Mouse (Mus musculus) layer of hippocampus, postnatal 36 days (tissue): Measurements from ENCODE around the gene Gm10721. TPM values are rescaled to one million over a fixed set of nuclear protein-coding genes. Genes with fewer than 3 reads are reported as not detected.
A peak's percentile ranks its signal among the peaks of the same experiment; 100 is the strongest.
"Not testable (repeated sequence)": the region's sequence is repeated elsewhere in the genome, so short reads cannot be mapped to it uniquely, and the experiment has no call there.

Experiments
- DNase-seq, 2 experiments: peaks; one replicate each; pipeline ENCODE4 v3.0.0; 2022
- total RNA-seq, 2 experiments: library from RNA; stranded (reverse); gene quantifications; 2 replicates each; pipeline ENCODE4 v1.2.3; 2021

Gm10721 gene
- not detected for total RNA-seq

- not testable (repeated sequence) for DNase-seq
Measured at GRCm38 (mm10) chr9:3012733-3013279, at the start of gene Gm10721. Gene Gm10721, plus strand, starts transcription at chr9:3013140.

- peak; percentile 5 to 15 for DNase-seq
Measured at GRCm38 (mm10) chr9:3000445-3000972, 12.4 kb upstream of the Gm10721 start, which contains the start of gene Gm10722. Gene Gm10722, plus strand, starts transcription at chr9:3000922.

- peak; percentile 4 to 16 for DNase-seq
Measured at GRCm38 (mm10) chr9:3001006-3001405, 11.9 kb upstream of the Gm10721 start.

- DNase-seq = peak; percentile 94 to 99
Measured at GRCm38 (mm10) chr9:3001948-3002659, 10.8 kb upstream of the Gm10721 start.

- not testable (repeated sequence) for DNase-seq
Measured at GRCm38 (mm10) chr9:3002794-3003396, 10.0 kb upstream of the Gm10721 start, which contains the start of gene Gm11168. Gene Gm11168, plus strand, starts transcription at chr9:3003346.

GRCm38 (mm10) chr9:3006179-3006578 is 6.8 kb upstream of the Gm10721 start:
- DNase-seq = not testable (repeated sequence)

GRCm38 (mm10) chr9:3006636-3007035 is 6.3 kb upstream of the Gm10721 start:
- DNase-seq = peak; percentile 95 to 100

- DNase-seq = not testable (repeated sequence)
Measured at GRCm38 (mm10) chr9:3007272-3007671, 5.7 kb upstream of the Gm10721 start.

GRCm38 (mm10) chr9:3009331-3009730 is 3.6 kb upstream of the Gm10721 start:
- not testable (repeated sequence) for DNase-seq

GRCm38 (mm10) chr9:3012054-3012621 is 802 bp upstream of the Gm10721 start:
- DNase-seq = not testable (repeated sequence)

- not testable (repeated sequence) for DNase-seq
Measured at GRCm38 (mm10) chr9:3015354-3015753, 2.4 kb downstream of the Gm10721 start, which contains the start of gene Gm10720. Gene Gm10720, plus strand, starts transcription at chr9:3015654.

- not testable (repeated sequence) for DNase-seq
Measured at GRCm38 (mm10) chr9:3015896-3016295, 3.0 kb downstream of the Gm10721 start.

- not testable (repeated sequence) for DNase-seq
Measured at GRCm38 (mm10) chr9:3017108-3017507, 4.2 kb downstream of the Gm10721 start, which contains the start of gene Gm10719. Gene Gm10719, plus strand, starts transcription at chr9:3017408.

- peak; percentile 66 to 70 for DNase-seq
Measured at GRCm38 (mm10) chr9:3018944-3019343, 6.0 kb downstream of the Gm10721 start.

- DNase-seq = peak; percentile 47 to 55
Measured at GRCm38 (mm10) chr9:3019835-3020727, 7.1 kb downstream of the Gm10721 start.

GRCm38 (mm10) chr9:3022316-3023008 is 9.5 kb downstream of the Gm10721 start:
- DNase-seq = peak; percentile 54 to 76

GRCm38 (mm10) chr9:3023312-3023984 is 10.5 kb downstream of the Gm10721 start, which contains the start of gene Gm10718:
Gene Gm10718, plus strand, starts transcription at chr9:3023547.
- peak; percentile 35 to 37 for DNase-seq

GRCm38 (mm10) chr9:3023985-3024648 is 11.2 kb downstream of the Gm10721 start:
- DNase-seq = peak; percentile 99 to 100

- peak; percentile 5 to 21 for DNase-seq
Measured at GRCm38 (mm10) chr9:3024912-3025467, 12.1 kb downstream of the Gm10721 start, which contains the start of gene Gm10717. Gene Gm10717, plus strand, starts transcription at chr9:3025417.
